Comparison of ENCODE assay signal across 8 mouse cellular contexts in genomic region chrX:7675001-7675380, GRCm38 (mm10). TPM values are rescaled to one million over a fixed set of nuclear protein-coding genes. Genes with fewer than 3 reads are reported as not detected.
A peak's percentile ranks its signal among the peaks of the same experiment; 100 is the strongest.
DNase-seq lines count a peak whose midpoint lies in the region; ATAC-seq and TF ChIP-seq lines count a peak whose summit lies in the region.

No protein-coding gene starts in this region.

- peak overlapping the region; percentile 52; the same call in 1 of the 2 replicates for H3K9ac ChIP-seq in heart, embryonic 11.5 days (ENCODE audit: low read depth, low read length)
- peak overlapping the region; percentile 70 for H3K9ac ChIP-seq in ES-E14 (ENCODE audit: insufficient read depth, low read depth, low read length, poor library complexity, severe bottlenecking)
- H3K9ac ChIP-seq in hindbrain, embryonic 13.5 days, result 0 out of 2 replicates have a peak overlapping the region, but pooled peaks have one; percentile 24
- H3K9ac ChIP-seq in midbrain, embryonic 13.5 days (replicated peaks), result no peak overlapping the region

- peak overlapping the region; percentile 6; the same call in 1 of the 2 replicates for H3K27ac ChIP-seq in heart, embryonic 11.5 days (ENCODE audit: low read depth, low read length)
- H3K27ac ChIP-seq in ES-E14 (ENCODE audit: insufficient read depth, low read depth, low read length, poor library complexity, severe bottlenecking), result peak overlapping the region; percentile 85
- no peak overlapping the region for H3K27ac ChIP-seq in hindbrain, embryonic 13.5 days
- no peak overlapping the region for H3K27ac ChIP-seq in midbrain, embryonic 13.5 days

- H3K4me3 ChIP-seq in heart, embryonic 11.5 days (ENCODE audit: low read depth, low read length), result peak overlapping the region; percentile 36
- peak overlapping the region; percentile 60 to 67 for H3K4me3 ChIP-seq in ES-E14 (ENCODE audit: insufficient read depth in 1 of 2, low read depth in 1 of 2, low read length in 2 of 2, poor library complexity in 1 of 2, severe bottlenecking in 1 of 2)
- peak overlapping the region; percentile 23 for H3K4me3 ChIP-seq in hindbrain, embryonic 13.5 days
- peak overlapping the region; percentile 19 for H3K4me3 ChIP-seq in midbrain, embryonic 13.5 days (replicated peaks)

- peaks cover 5% of the 10 kb centered on the region; the same call in 1 of the 2 replicates for H3K4me1 ChIP-seq in heart, embryonic 11.5 days (ENCODE audit: control insufficient read depth, insufficient read depth, low read length)
- peaks cover 0 to 3% of the 10 kb centered on the region in 2 experiments; a peak in 1 of 4 replicates for H3K4me1 ChIP-seq in ES-E14 (ENCODE audit: control insufficient read depth in 2 of 2, insufficient read depth in 2 of 2, low read length in 2 of 2, poor library complexity in 1 of 2)
- H3K4me1 ChIP-seq in hindbrain, embryonic 13.5 days (replicated peaks), result no peaks in the 10 kb centered on the region
- H3K4me1 ChIP-seq in midbrain, embryonic 13.5 days (replicated peaks), result 0 out of 2 replicates have a peak, but pooled peaks cover 4% of the 10 kb centered on the region

- in situ Hi-C loops in ES-E14 (cut with MboI; ENCODE audit: low sequenced_read_pairs in 2 of 2, unreplicated experiment in 2 of 2), result loop anchor here in 1 of 2 experiments (25.0 kb wide), 1 partner anchor 213 kb away; no protein-coding TSS in a partner anchor

- WGBS in heart, embryonic 11.5 days (ENCODE audit: insufficient replicate concordance), result 34% methylated on average over 10 of the region's 10 CpGs
- WGBS in hindbrain, embryonic 13.5 days, result 34% methylated on average over 10 of the region's 10 CpGs
- 43% methylated on average over 10 of the region's 10 CpGs for WGBS in midbrain, embryonic 13.5 days

- no peaks in the 10 kb centered on the region for H3K27me3 ChIP-seq in heart, embryonic 11.5 days (ENCODE audit: control insufficient read depth, insufficient read depth, low read length)
- H3K27me3 ChIP-seq in hindbrain, embryonic 13.5 days, result 0 out of 2 replicates have a peak, but pooled peaks cover 6% of the 10 kb centered on the region
- H3K27me3 ChIP-seq in midbrain, embryonic 13.5 days, result 0 out of 2 replicates have a peak, but pooled peaks cover 2% of the 10 kb centered on the region

- H3K9me3 ChIP-seq in heart, embryonic 11.5 days (replicated peaks; ENCODE audit: control insufficient read depth, low read length), result no peaks in the 10 kb centered on the region
- H3K9me3 ChIP-seq in ES-E14 (ENCODE audit: control insufficient read depth, insufficient read depth, low read depth, low read length), result no peaks in the 10 kb centered on the region
- no peaks in the 10 kb centered on the region for H3K9me3 ChIP-seq in hindbrain, embryonic 13.5 days
- H3K9me3 ChIP-seq in midbrain, embryonic 13.5 days, result no peaks in the 10 kb centered on the region

- H3K4me2 ChIP-seq in heart, embryonic 11.5 days, result peak overlapping the region; percentile 65
- H3K4me2 ChIP-seq in hindbrain, embryonic 13.5 days, result peak overlapping the region; percentile 45
- peak overlapping the region; percentile 43 for H3K4me2 ChIP-seq in midbrain, embryonic 13.5 days (replicated peaks)

- no peak for ATAC-seq in heart, embryonic 11.5 days (replicated peaks; ENCODE audit: insufficient number of reproducible peaks, low FRiP score, low TSS enrichment)
- ATAC-seq in hindbrain, embryonic 13.5 days (ENCODE audit: low FRiP score), result 0 out of 2 replicates have a peak, but pooled peaks have one; percentile 9
- peak; percentile 18; the same call in 1 of the 2 replicates for ATAC-seq in midbrain, embryonic 13.5 days

- DNase-seq in heart, adult 18-20 months, result no peak
- no peak for DNase-seq in ES-E14 (ENCODE audit: low read depth, low spot score)
- DNase-seq in layer of hippocampus, adult 8-10 months (ENCODE audit: low spot score in 2 of 2), result no peak
- no peak for DNase-seq in cerebellum, adult 9-11 months
- no peak for DNase-seq in testis, postnatal 10 days (ENCODE audit: low spot score)

- H3K36me3 ChIP-seq in heart, embryonic 11.5 days (ENCODE audit: control insufficient read depth, insufficient read depth, low read length), result no peaks in the 10 kb centered on the region
- no peaks in the 10 kb centered on the region for H3K36me3 ChIP-seq in ES-E14 (ENCODE audit: control insufficient read depth, insufficient read depth, low read length, poor library complexity, severe bottlenecking)
- no peaks in the 10 kb centered on the region for H3K36me3 ChIP-seq in hindbrain, embryonic 13.5 days
- H3K36me3 ChIP-seq in midbrain, embryonic 13.5 days, result no peaks in the 10 kb centered on the region

TF ChIP-seq in ES-E14, 5 proteins besides CTCF, POLR2A, EP300 and RAD21:
- TF ChIP-seq ZC3H11A (IDR thresholded peaks at IDR 0.05; ENCODE audit: borderline replicate concordance, low read depth, low read length) (no peak), MAFK (IDR thresholded peaks at IDR 0.05; ENCODE audit: insufficient read depth, low read depth, low read length) (no peak), HCFC1 (IDR thresholded peaks at IDR 0.05; ENCODE audit: borderline replicate concordance, insufficient read depth, low read length) (no peak), CHD2 (IDR thresholded peaks at IDR 0.05; ENCODE audit: low read depth, low read length) (no peak), ZNF384 (IDR thresholded peaks at IDR 0.05; ENCODE audit: low read depth, low read length) (no peak)
TF ChIP-seq in ES-E14: peak in this region for 0.

RNA-seq across cellular contexts. Expression of gene Plp2, which starts 3.8 kb away (rescaled TPM):
- polyA plus RNA-seq in heart, embryonic 11.5 days (2014; fragmentation: Nextera tagmentation; extraction: Ambion mirVana), result 171 and 181 TPM in 2 replicates
- total RNA-seq in heart, adult 18-20 months (2021), result 10 to 100 TPM; 41.3 to 57.6 TPM
- 278 and 336 TPM in 2 replicates for total RNA-seq in ES-E14 (2012; rRNA removed)
- polyA plus RNA-seq in hindbrain, embryonic 13.5 days (2015; fragmentation: Nextera tagmentation; extraction: Ambion mirVana), result 23.8 and 25.1 TPM in 2 replicates
- 20.3 and 22.2 TPM in 2 replicates for polyA plus RNA-seq in midbrain, embryonic 13.5 days (2015; fragmentation: Nextera tagmentation; extraction: Ambion mirVana)
- 1 to 10 TPM; 4.6 to 7.8 (median 6.0) TPM for total RNA-seq in layer of hippocampus, adult 8-10 months (2022)

RNA-seq across cellular contexts. Expression of gene Magix, which starts 6.1 kb away (rescaled TPM):
- polyA plus RNA-seq in heart, embryonic 11.5 days (2014; fragmentation: Nextera tagmentation; extraction: Ambion mirVana), result not detected in 2 replicates
- 10 to 100 TPM; 25.2 to 27.9 TPM for total RNA-seq in heart, adult 18-20 months (2021)
- 0.11 and 0.36 TPM in 2 replicates for total RNA-seq in ES-E14 (2012; rRNA removed)
- 0.09 TPM in 1 of 2 replicates, not detected in the other for polyA plus RNA-seq in hindbrain, embryonic 13.5 days (2015; fragmentation: Nextera tagmentation; extraction: Ambion mirVana)
- polyA plus RNA-seq in midbrain, embryonic 13.5 days (2015; fragmentation: Nextera tagmentation; extraction: Ambion mirVana), result 0.06 and 0.09 TPM in 2 replicates
- under 1 TPM; 0.23 to 0.36 (median 0.30) TPM for total RNA-seq in layer of hippocampus, adult 8-10 months (2022)

RNA-seq across cellular contexts. Expression of gene Prickle3, which starts 17.9 kb away (rescaled TPM):
- 4.4 and 5.2 TPM in 2 replicates for polyA plus RNA-seq in heart, embryonic 11.5 days (2014; fragmentation: Nextera tagmentation; extraction: Ambion mirVana)
- total RNA-seq in heart, adult 18-20 months (2021), result 10 to 100 TPM; 21.1 to 21.5 TPM
- total RNA-seq in ES-E14 (2012; rRNA removed), result 1.5 and 2.2 TPM in 2 replicates
- 1.4 and 1.8 TPM in 2 replicates for polyA plus RNA-seq in hindbrain, embryonic 13.5 days (2015; fragmentation: Nextera tagmentation; extraction: Ambion mirVana)
- 1.1 and 1.2 TPM in 2 replicates for polyA plus RNA-seq in midbrain, embryonic 13.5 days (2015; fragmentation: Nextera tagmentation; extraction: Ambion mirVana)
- total RNA-seq in layer of hippocampus, adult 8-10 months (2022), result 1 to 10 TPM in 3 of 4 experiments, under 1 TPM in 1; 0.70 to 2.3 (median 1.9) TPM

RNA-seq across cellular contexts. Expression of gene Gpkow, which starts 21.9 kb away (rescaled TPM):
- polyA plus RNA-seq in heart, embryonic 11.5 days (2014; fragmentation: Nextera tagmentation; extraction: Ambion mirVana), result 31.2 and 35.7 TPM in 2 replicates
- 10 to 100 TPM; 17.8 to 20.1 TPM for total RNA-seq in heart, adult 18-20 months (2021)
- 9.5 and 11.5 TPM in 2 replicates for total RNA-seq in ES-E14 (2012; rRNA removed)
- polyA plus RNA-seq in hindbrain, embryonic 13.5 days (2015; fragmentation: Nextera tagmentation; extraction: Ambion mirVana), result 43.0 and 46.3 TPM in 2 replicates
- 45.1 and 45.6 TPM in 2 replicates for polyA plus RNA-seq in midbrain, embryonic 13.5 days (2015; fragmentation: Nextera tagmentation; extraction: Ambion mirVana)
- 10 to 100 TPM; 33.2 to 39.4 (median 35.8) TPM for total RNA-seq in layer of hippocampus, adult 8-10 months (2022)

RNA-seq across cellular contexts. Expression of gene Syp, which starts 36.7 kb away (rescaled TPM):
- polyA plus RNA-seq in heart, embryonic 11.5 days (2014; fragmentation: Nextera tagmentation; extraction: Ambion mirVana), result 0.74 and 1.6 TPM in 2 replicates
- total RNA-seq in heart, adult 18-20 months (2021), result 1 to 10 TPM; 2.2 to 4.1 TPM
- 1.6 and 4.9 TPM in 2 replicates for total RNA-seq in ES-E14 (2012; rRNA removed)
- 108 and 115 TPM in 2 replicates for polyA plus RNA-seq in hindbrain, embryonic 13.5 days (2015; fragmentation: Nextera tagmentation; extraction: Ambion mirVana)
- 87.9 and 88.4 TPM in 2 replicates for polyA plus RNA-seq in midbrain, embryonic 13.5 days (2015; fragmentation: Nextera tagmentation; extraction: Ambion mirVana)
- total RNA-seq in layer of hippocampus, adult 8-10 months (2022), result 1,000 to 10,000 TPM; 1,661 to 2,111 (median 1,867) TPM

Comparison
In these comparisons a context has a peak if more than half of its experiments do, and no peak if none do; other contexts are left out.
1. H3K27ac ChIP-seq: peak in heart, embryonic 11.5 days (single experiment) and ES-E14 (single experiment); none in hindbrain, embryonic 13.5 days (single experiment) and midbrain, embryonic 13.5 days (single experiment).
2. RNA of gene Plp2, which starts 3.8 kb away (total RNA-seq): 278 to 336 TPM in ES-E14 and 41.3 to 57.6 TPM in heart, adult 18-20 months; 4.6 to 7.8 TPM in layer of hippocampus, adult 8-10 months; every median in the first group is over 4 times any median in the second.
3. RNA of gene Magix, which starts 6.1 kb away (total RNA-seq): 25.2 to 27.9 TPM in heart, adult 18-20 months; 0.11 to 0.36 TPM in ES-E14 and 0.23 to 0.36 TPM in layer of hippocampus, adult 8-10 months; every median in the first group is over 10 times any median in the second.
4. Peak in every context shown above with its lines, with median percentiles within 50 percentile points of each other: H3K4me2 ChIP-seq and H3K4me3 ChIP-seq.